Mouse (Mus musculus): ENCODE data around the gene Kxd1. TPM values are rescaled to one million over a fixed set of nuclear protein-coding genes. Genes with fewer than 3 reads are reported as not detected.

The Kxd1 gene
- polyA plus RNA-seq, 1 experiment from 2014 or later: 45.5 TPM

DNA sequence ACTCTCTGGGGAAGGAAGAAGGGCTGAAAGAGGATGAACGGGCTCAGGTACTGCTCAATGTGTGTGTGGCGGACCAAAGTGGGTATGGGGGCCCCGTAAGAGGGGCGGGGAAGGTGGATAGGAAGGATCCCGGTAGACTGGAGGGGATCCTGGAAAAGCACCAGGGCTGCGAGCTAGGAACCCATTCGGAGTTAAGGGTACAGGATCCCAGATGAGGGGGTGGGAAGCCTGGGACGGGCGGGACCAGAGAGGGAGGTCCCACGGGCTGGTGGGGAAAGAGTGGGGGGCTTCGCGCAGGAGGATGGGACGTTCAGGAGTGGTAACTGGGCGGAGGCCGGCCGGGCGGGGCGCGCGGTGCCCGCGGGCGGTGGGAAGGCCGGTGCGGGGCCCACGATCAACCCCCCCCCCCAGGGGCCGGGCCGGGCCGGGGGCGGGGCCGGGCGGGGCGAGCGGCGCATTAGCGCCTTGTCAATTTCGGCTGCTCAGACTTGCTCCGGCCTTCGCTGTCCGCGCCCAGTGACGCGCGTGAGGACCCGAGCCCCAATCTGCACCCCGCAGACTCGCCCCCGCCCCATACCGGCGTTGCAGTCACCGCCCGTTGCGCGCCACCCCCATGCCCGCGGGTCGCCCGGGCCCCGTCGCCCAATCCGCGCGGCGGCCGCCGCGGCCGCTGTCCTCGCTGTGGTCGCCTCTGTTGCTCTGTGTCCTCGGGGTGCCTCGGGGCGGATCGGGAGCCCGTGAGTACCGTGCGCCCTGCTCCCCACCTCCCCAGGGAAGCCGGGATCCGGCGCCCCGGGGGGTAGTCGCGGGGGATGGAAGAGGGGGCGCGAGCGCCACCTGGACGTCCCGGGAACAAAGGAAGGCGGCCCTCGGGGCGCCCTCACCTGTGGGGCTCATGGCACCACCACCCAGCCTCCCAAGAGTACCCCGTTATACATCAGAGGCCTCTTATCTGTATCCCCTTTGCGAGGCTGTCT lies 34.8 kb downstream of the Kxd1 start, which contains the start of gene Crlf1:
Gene Crlf1 (plus strand): TSS at position 495 of the 977 bp plus-strand sequence.
- H3K9ac ChIP-seq (replicated peaks; ENCODE audit: low read depth, low read length): peak within 1 kb of the TSS; percentile 47
- peaks cover 89% of the 10 kb centered on the region for H3K27me3 ChIP-seq (replicated peaks; ENCODE audit: control insufficient read depth, insufficient read depth, low read length)
- peaks cover 35% of the 10 kb centered on the region for H3K4me1 ChIP-seq (replicated peaks; ENCODE audit: control insufficient read depth, insufficient read depth, low read length)
- no peaks in the 10 kb centered on the region for H3K36me3 ChIP-seq (ENCODE audit: control insufficient read depth, insufficient read depth)
- H3K4me3 ChIP-seq (replicated peaks; ENCODE audit: low read length): peak within 1 kb of the TSS; percentile 43
- peak within 1 kb of the TSS; percentile 64 for H3K4me2 ChIP-seq (ENCODE audit: low read length)
- WGBS: under 1% methylated on average over 70 of the region's 93 CpGs
- ATAC-seq: peak; percentile 3; the same call in 1 of the 2 replicates
- no peaks in the 10 kb centered on the region for H3K9me3 ChIP-seq (ENCODE audit: control insufficient read depth, low read length)
- no peak within 1 kb of the TSS for H3K27ac ChIP-seq (ENCODE audit: low read length)

DNA sequence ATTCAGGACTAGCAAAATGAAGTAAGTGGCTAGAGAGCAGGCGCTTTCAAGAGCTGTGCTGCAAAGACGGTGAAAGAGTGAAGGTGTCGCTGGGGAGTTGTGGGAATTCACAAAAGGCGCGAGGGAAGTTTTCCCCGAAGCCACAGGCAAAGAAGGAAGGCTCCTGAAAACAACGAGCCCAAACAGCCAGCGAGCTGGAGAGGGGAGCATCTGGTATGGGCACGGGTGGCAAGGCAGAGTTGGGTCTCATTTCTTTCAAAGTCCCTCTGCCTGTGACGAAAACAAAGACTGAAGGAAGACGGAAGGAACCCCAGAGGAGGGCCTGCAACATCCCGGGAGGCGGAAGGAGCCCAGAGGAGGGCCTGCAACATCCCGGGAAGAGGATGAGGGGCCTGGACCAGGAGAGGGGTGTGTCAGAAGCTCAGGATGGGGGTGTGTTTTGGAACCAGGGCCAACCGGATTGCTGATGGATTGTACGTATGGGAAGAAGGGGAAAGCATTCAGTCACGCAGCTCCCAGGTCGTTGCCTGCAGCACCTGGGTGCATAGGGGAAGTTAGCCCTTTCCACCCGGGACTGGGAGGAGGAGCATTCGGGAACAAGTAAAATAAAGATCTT lies 36.8 kb downstream of the Kxd1 start:
- WGBS: 2% methylated on average over 20 of the region's 20 CpGs
- Histone ChIP-seq H3K4me2 (ENCODE audit: low read length) (no peak overlapping the region), H3K4me1 (replicated peaks; ENCODE audit: control insufficient read depth, insufficient read depth, low read length) (peaks cover 46% of the 10 kb centered on the region)

DNA sequence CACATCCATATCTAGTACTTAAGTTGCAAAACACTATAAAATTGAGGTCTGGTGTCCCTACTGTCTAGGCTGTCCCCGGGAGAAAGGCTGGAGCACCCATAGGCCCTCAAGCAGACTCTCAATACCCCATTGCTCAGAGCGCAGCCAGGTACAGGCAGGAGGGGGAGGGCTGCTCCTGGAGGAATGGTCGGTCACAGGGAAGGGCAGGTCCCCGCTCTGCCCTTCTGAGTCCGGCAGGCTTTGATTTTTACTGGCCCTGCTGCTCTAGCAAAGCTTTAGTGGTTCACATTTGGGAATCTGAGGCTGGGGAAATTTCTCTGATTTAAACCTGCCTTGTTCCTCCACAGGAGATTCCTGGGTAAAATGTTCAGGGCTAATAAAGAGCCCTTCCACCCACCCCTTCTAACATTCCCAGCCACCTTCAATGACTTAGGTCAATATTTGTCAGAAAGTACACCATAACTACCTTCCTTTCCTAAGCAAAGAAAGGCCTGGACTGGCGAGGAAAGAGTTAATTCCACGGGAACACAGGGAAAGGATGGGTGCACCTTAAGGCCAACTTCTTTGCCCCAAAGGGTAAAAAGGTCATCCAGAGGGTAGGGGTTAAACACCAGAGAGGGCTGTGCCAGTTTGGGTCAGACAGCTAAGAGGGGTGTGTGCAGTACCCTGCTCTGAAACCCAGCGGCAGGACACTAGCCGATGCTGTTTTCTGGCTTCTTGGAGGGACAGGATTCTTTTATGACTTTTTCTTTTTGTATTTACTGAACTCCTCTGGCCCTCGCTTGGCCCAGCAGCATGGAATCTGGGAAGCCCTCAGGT lies 37.5 kb downstream of the Kxd1 start:
- 10% methylated on average over 10 of the region's 10 CpGs for WGBS

More for the DNA sequence above, 36.8 kb downstream of the Kxd1 start:
- Histone ChIP-seq H3K9me3 (ENCODE audit: control insufficient read depth, low read length) (no peaks in the 10 kb centered on the region), H3K9ac (replicated peaks; ENCODE audit: low read depth, low read length) (no peak overlapping the region), H3K36me3 (ENCODE audit: control insufficient read depth, insufficient read depth) (no peaks in the 10 kb centered on the region), H3K27me3 (replicated peaks; ENCODE audit: control insufficient read depth, insufficient read depth, low read length) (peaks cover 88% of the 10 kb centered on the region), H3K27ac (ENCODE audit: low read length) (no peak overlapping the region), H3K4me3 (replicated peaks; ENCODE audit: low read length) (no peak overlapping the region)
- ATAC-seq: no peak

DNA sequence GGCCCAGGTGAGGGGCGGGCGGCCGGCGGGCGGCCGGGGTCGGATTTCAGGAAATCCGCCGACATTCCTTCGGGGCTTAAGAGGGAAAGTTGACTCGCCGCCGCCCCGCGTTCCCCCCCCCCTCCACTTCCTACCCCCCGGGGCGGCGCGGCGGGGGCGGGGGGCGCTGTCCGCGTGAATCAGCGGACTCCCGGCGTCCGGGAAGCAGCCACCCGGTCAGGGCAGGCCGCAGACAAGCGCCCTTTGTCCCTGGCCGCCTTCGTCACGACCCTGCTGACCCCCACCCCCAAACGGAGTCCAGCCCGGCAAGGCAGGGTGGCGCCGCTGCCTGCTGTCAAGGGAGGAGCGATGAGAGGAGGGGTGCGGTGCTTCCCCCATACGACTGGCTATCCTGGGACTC lies 38.2 kb downstream of the Kxd1 start:
- WGBS: 1% methylated on average over 27 of the region's 41 CpGs
- H3K36me3 ChIP-seq (ENCODE audit: control insufficient read depth, insufficient read depth): no peaks in the 10 kb centered on the region
- H3K27ac ChIP-seq (ENCODE audit: low read length): no peak overlapping the region
- no peaks in the 10 kb centered on the region for H3K9me3 ChIP-seq (ENCODE audit: control insufficient read depth, low read length)
- peaks cover 43% of the 10 kb centered on the region for H3K4me1 ChIP-seq (replicated peaks; ENCODE audit: control insufficient read depth, insufficient read depth, low read length)
- no peak for ATAC-seq
- H3K9ac ChIP-seq (replicated peaks; ENCODE audit: low read depth, low read length): no peak overlapping the region
- peak overlapping the region; percentile 17; the same call in 1 of the 2 replicates for H3K4me2 ChIP-seq (ENCODE audit: low read length)
- H3K27me3 ChIP-seq (replicated peaks; ENCODE audit: control insufficient read depth, insufficient read depth, low read length): peaks cover 88% of the 10 kb centered on the region
- H3K4me3 ChIP-seq (replicated peaks; ENCODE audit: low read length): no peak overlapping the region

More for the DNA sequence above, 37.5 kb downstream of the Kxd1 start:
- Histone ChIP-seq H3K4me2 (ENCODE audit: low read length) (no peak overlapping the region), H3K4me1 (replicated peaks; ENCODE audit: control insufficient read depth, insufficient read depth, low read length) (peaks cover 44% of the 10 kb centered on the region), H3K4me3 (replicated peaks; ENCODE audit: low read length) (no peak overlapping the region), H3K9me3 (ENCODE audit: control insufficient read depth, low read length) (no peaks in the 10 kb centered on the region), H3K36me3 (ENCODE audit: control insufficient read depth, insufficient read depth) (no peaks in the 10 kb centered on the region), H3K9ac (replicated peaks; ENCODE audit: low read depth, low read length) (no peak overlapping the region), H3K27me3 (replicated peaks; ENCODE audit: control insufficient read depth, insufficient read depth, low read length) (peaks cover 88% of the 10 kb centered on the region), H3K27ac (ENCODE audit: low read length) (no peak overlapping the region)
- no peak for ATAC-seq

DNA sequence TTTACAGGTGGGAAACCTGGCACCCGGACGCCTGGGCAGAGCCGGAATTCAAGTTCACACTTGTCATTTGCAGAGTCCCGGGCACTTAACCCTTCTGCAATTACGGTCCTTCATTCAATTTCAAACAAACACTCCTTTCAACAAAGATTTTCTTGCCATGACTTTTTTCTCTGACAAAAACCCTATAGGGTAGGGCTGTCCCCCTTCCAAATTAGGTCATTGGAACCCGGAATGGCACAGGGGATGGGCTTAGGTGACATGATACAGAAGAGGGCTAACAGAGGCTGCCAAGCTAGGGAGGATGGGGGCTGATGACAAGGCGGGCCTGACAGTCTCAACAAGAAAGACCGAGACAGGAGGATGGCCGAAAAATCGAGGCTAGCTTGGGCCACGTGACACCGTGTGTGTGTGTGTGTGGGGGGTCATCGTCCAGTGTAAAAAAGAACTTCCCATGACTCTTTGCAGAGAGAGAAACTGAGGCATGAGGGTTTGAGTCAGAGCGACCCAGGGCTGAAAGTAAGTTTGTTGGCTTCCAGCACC lies 38.8 kb downstream of the Kxd1 start:
- no peak overlapping the region for H3K9ac ChIP-seq (replicated peaks; ENCODE audit: low read depth, low read length)

DNA sequence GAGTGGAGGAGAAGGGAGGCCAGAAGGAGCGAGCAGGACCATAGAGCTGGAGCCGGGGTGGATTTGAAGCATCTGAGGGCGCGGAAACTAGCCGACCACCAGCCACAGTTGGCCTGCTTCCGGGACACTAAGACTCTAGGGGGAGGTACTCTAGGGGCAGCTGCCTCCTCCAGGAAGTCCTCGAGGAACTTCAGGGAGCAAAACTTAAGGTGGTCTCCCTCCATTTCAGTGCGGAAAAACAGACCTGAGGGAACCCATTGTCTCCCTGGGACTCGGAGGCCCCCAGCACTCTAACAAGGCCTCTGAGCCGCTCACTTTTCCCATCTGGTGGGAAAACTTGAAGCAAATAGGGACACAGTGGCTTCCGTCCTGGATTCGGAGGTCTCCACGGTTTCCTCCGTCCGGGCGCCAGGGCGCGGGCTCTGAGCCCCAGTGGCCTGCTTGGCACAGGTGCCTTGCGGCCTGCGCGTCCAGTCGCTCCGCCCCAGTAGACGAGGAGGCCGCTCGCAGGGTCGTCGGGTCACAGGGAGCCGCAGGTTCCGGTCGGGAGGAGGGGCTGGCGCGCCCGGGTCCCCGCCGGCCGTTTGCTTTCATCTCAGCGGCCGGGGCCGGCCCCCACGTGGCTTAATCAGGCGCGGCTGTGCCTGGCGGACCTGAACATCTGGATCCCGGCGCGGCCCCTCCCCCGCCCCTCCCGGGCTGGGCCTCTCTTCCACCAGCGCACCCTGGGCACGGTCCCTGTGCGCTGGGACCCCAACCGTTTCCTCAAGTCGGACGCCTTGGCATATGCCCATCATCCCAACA lies 39.6 kb downstream of the Kxd1 start:
- H3K4me1 ChIP-seq (replicated peaks; ENCODE audit: control insufficient read depth, insufficient read depth, low read length): peaks cover 32% of the 10 kb centered on the region
- no peak for ATAC-seq
- WGBS: 5% methylated on average over 55 of the region's 55 CpGs

More for the DNA sequence above, 38.8 kb downstream of the Kxd1 start:
- Histone ChIP-seq H3K4me1 (replicated peaks; ENCODE audit: control insufficient read depth, insufficient read depth, low read length) (peaks cover 40% of the 10 kb centered on the region), H3K27ac (ENCODE audit: low read length) (no peak overlapping the region), H3K36me3 (ENCODE audit: control insufficient read depth, insufficient read depth) (no peaks in the 10 kb centered on the region), H3K27me3 (replicated peaks; ENCODE audit: control insufficient read depth, insufficient read depth, low read length) (peaks cover 83% of the 10 kb centered on the region), H3K9me3 (ENCODE audit: control insufficient read depth, low read length) (no peaks in the 10 kb centered on the region), H3K4me2 (ENCODE audit: low read length) (0 out of 2 replicates have a peak overlapping the region, but pooled peaks have one; percentile 17), H3K4me3 (replicated peaks; ENCODE audit: low read length) (no peak overlapping the region)
- 2% methylated on average over 14 of the region's 14 CpGs for WGBS
- no peak for ATAC-seq

DNA sequence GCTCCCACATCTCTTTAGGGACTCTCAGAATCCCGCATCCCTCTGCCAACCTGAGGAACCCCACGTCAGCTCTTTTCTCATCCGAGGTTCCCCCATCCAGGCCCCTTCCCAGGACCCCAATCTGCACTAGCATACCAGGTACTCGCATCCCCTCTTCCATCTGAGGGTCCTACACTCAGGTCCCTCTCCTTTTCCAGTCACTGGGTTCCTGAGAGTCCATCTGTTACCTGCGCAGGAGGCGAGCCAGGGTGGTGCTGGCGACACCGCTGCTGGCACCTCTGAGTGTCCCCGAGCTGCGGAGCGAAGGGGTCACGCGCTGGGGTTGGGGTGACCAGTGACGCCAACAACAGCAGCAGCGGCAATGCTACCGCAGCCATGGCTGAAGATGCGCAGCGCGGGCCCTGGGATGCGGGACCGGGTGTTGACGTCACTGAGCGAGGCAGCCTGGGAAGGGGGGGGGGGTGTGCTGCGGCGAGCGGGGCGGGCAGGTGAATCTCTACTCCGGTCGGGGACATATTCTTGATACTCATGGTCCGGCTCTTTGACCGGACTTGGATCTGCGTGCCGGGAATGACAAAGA lies 40.7 kb downstream of the Kxd1 start, which contains the start of gene Tmem59l:
Gene Tmem59l (minus strand): TSS at position 418 of the 580 bp plus-strand sequence.
- Histone ChIP-seq H3K9ac (replicated peaks; ENCODE audit: low read depth, low read length) (peak within 1 kb of the TSS; percentile 88), H3K4me3 (replicated peaks; ENCODE audit: low read length) (peak within 1 kb of the TSS; percentile 69), H3K27me3 (replicated peaks; ENCODE audit: control insufficient read depth, insufficient read depth, low read length) (peaks cover 63% of the 10 kb centered on the region), H3K4me1 (replicated peaks; ENCODE audit: control insufficient read depth, insufficient read depth, low read length) (peaks cover 23% of the 10 kb centered on the region), H3K27ac (ENCODE audit: low read length) (no peak within 1 kb of the TSS), H3K9me3 (ENCODE audit: control insufficient read depth, low read length) (no peaks in the 10 kb centered on the region), H3K36me3 (ENCODE audit: control insufficient read depth, insufficient read depth) (no peaks in the 10 kb centered on the region), H3K4me2 (ENCODE audit: low read length) (peak within 1 kb of the TSS; percentile 84)
- peak; percentile 70 for ATAC-seq
- 2% methylated on average over 33 of the region's 33 CpGs for WGBS

More for the DNA sequence above, 39.6 kb downstream of the Kxd1 start:
- Histone ChIP-seq H3K27me3 (replicated peaks; ENCODE audit: control insufficient read depth, insufficient read depth, low read length) (peaks cover 75% of the 10 kb centered on the region), H3K9me3 (ENCODE audit: control insufficient read depth, low read length) (no peaks in the 10 kb centered on the region), H3K9ac (replicated peaks; ENCODE audit: low read depth, low read length) (peak overlapping the region; percentile 1; the same call in 1 of the 2 replicates), H3K36me3 (ENCODE audit: control insufficient read depth, insufficient read depth) (no peaks in the 10 kb centered on the region), H3K4me2 (ENCODE audit: low read length) (peak overlapping the region; percentile 84), H3K4me3 (replicated peaks; ENCODE audit: low read length) (peak overlapping the region; percentile 21), H3K27ac (ENCODE audit: low read length) (no peak overlapping the region)

Data from forebrain, embryonic 16.5 days (tissue).